Comparison of ENCODE assay signal across 18 mouse cellular contexts in genomic region chr3:107529182-107529581, GRCm38 (mm10). TPM values are rescaled to one million over a fixed set of nuclear protein-coding genes. Genes with fewer than 3 reads are reported as not detected.
DNase-seq lines count a peak whose midpoint lies in the region; ATAC-seq and TF ChIP-seq lines count a peak whose summit lies in the region.
"Had no signal": no experiment of that assay in that cellular context is flagged by ENCODE, and none has a peak within 500 bp of the region (broad histone marks: within the 10 kb centered on the region; RNA-seq: fewer than 3 reads in every experiment).

No protein-coding gene starts in this region.

- no peaks in the 10 kb centered on the region for H3K36me3 ChIP-seq in heart, embryonic 16.5 days (ENCODE audit: control insufficient read depth, insufficient read depth)
- H3K36me3 ChIP-seq in hindbrain, embryonic 13.5 days = no peaks in the 10 kb centered on the region
- no peaks in the 10 kb centered on the region for H3K36me3 ChIP-seq in midbrain, postnatal 0 days (ENCODE audit: insufficient read depth, low read length)
- H3K36me3 ChIP-seq: embryonic facial prominence, embryonic 12.5 days; stomach, embryonic 15.5 days had no signal

- no peak for DNase-seq in heart, adult 8-10 months (ENCODE audit: low spot score)
- DNase-seq in Patski (ENCODE audit: low read depth, low spot score) = no peak
- no peak for DNase-seq in midbrain, postnatal 0 days (ENCODE audit: low spot score)
- no peak for DNase-seq in urinary bladder, postnatal 36 days (ENCODE audit: low spot score in 2 of 2)
- no peak for DNase-seq in thymus, adult 18-20 months
- no peak for DNase-seq in left cerebral cortex, adult 18-20 months (ENCODE audit: low spot score in 2 of 2)
- DNase-seq: heart, postnatal 36 days; kidney, adult 18-20 months had no signal

- no peak overlapping the region for H3K9ac ChIP-seq in heart, embryonic 16.5 days (ENCODE audit: low read length)
- H3K9ac ChIP-seq in hindbrain, embryonic 13.5 days = 0 out of 2 replicates have a peak overlapping the region, but pooled peaks have one; percentile 63
- peak overlapping the region; percentile 5; the same call in 1 of the 2 replicates for H3K9ac ChIP-seq in midbrain, postnatal 0 days (replicated peaks; ENCODE audit: low read length, poor library complexity, severe bottlenecking)
- H3K9ac ChIP-seq: embryonic facial prominence, embryonic 12.5 days; stomach, embryonic 15.5 days had no signal

- H3K9me3 ChIP-seq in heart, embryonic 16.5 days (replicated peaks; ENCODE audit: control insufficient read depth, low read length) = no peaks in the 10 kb centered on the region
- H3K9me3 ChIP-seq in hindbrain, embryonic 13.5 days = no peaks in the 10 kb centered on the region
- H3K9me3 ChIP-seq in midbrain, postnatal 0 days (ENCODE audit: low read length) = no peaks in the 10 kb centered on the region
- H3K9me3 ChIP-seq: embryonic facial prominence, embryonic 12.5 days; stomach, embryonic 15.5 days had no signal

- POLR2A ChIA-PET in Patski (lab: Charles Lee) = interaction anchor here (1.0 kb wide), 1 partner anchor 21 kb away, joined by 9 read pairs; no protein-coding TSS in a partner anchor

- CTCF ChIA-PET in Patski (lab: Charles Lee) = no interaction called here

- H3K4me1 ChIP-seq in heart, embryonic 16.5 days (ENCODE audit: control insufficient read depth, insufficient read depth, low read length) = peaks cover 14% of the 10 kb centered on the region
- peaks cover 39% of the 10 kb centered on the region for H3K4me1 ChIP-seq in hindbrain, embryonic 13.5 days (replicated peaks)
- peaks cover 15% of the 10 kb centered on the region for H3K4me1 ChIP-seq in midbrain, postnatal 0 days (ENCODE audit: insufficient read depth, low read length)
- H3K4me1 ChIP-seq: stomach, embryonic 15.5 days had no signal

- no peak overlapping the region for H3K4me2 ChIP-seq in heart, embryonic 16.5 days (ENCODE audit: low read depth, low read length)
- no peak overlapping the region for H3K4me2 ChIP-seq in hindbrain, embryonic 13.5 days
- peak overlapping the region; percentile 45; the same call in 1 of the 2 replicates for H3K4me2 ChIP-seq in midbrain, postnatal 0 days (ENCODE audit: low read depth, low read length, poor library complexity, severe bottlenecking)
- H3K4me2 ChIP-seq: embryonic facial prominence, embryonic 12.5 days; liver, embryonic 11.5 days; stomach, embryonic 15.5 days had no signal

- in situ Hi-C loops in Patski (cut with MboI; ENCODE audit: low pct_unique_long_range_greater_than_20kb) = no loop called here

- peak overlapping the region; percentile 16; the same call in 1 of the 2 replicates for H3K27ac ChIP-seq in heart, embryonic 16.5 days (ENCODE audit: low read length)
- peak overlapping the region; percentile 95 for H3K27ac ChIP-seq in hindbrain, embryonic 13.5 days
- peak overlapping the region; percentile 94 for H3K27ac ChIP-seq in midbrain, postnatal 0 days (ENCODE audit: low read depth, low read length)
- H3K27ac ChIP-seq: embryonic facial prominence, embryonic 12.5 days; stomach, embryonic 15.5 days had no signal

- TF ChIP-seq CTCF in Patski (IDR thresholded peaks at IDR 0.05) = no peak
- TF ChIP-seq CTCF in midbrain, postnatal 0 days (IDR thresholded peaks at IDR 0.05) = no peak

- H3K27me3 ChIP-seq in heart, embryonic 16.5 days (ENCODE audit: control insufficient read depth, insufficient read depth, low read length) = no peaks in the 10 kb centered on the region
- H3K27me3 ChIP-seq in Patski = no peaks in the 10 kb centered on the region
- H3K27me3 ChIP-seq in hindbrain, embryonic 13.5 days = 0 out of 2 replicates have a peak, but pooled peaks cover 4% of the 10 kb centered on the region
- H3K27me3 ChIP-seq in midbrain, postnatal 0 days (ENCODE audit: insufficient read depth, low read length) = no peaks in the 10 kb centered on the region
- H3K27me3 ChIP-seq: embryonic facial prominence, embryonic 12.5 days; stomach, embryonic 15.5 days had no signal

- no peak overlapping the region for H3K4me3 ChIP-seq in heart, embryonic 16.5 days (ENCODE audit: low read length)
- no peak overlapping the region for H3K4me3 ChIP-seq in hindbrain, embryonic 13.5 days
- H3K4me3 ChIP-seq in midbrain, postnatal 0 days (ENCODE audit: low read depth, low read length) = no peak overlapping the region
- H3K4me3 ChIP-seq: embryonic facial prominence, embryonic 12.5 days; stomach, embryonic 15.5 days had no signal

- no peak for ATAC-seq in heart, embryonic 16.5 days (replicated peaks; ENCODE audit: extremely low read depth, insufficient read depth, low FRiP score)
- ATAC-seq in Patski = peak; percentile 27
- peak; percentile 44; the same call in 1 of the 2 replicates for ATAC-seq in hindbrain, embryonic 13.5 days (ENCODE audit: low FRiP score)
- peak; percentile 29 for ATAC-seq in midbrain, postnatal 0 days (ENCODE audit: low FRiP score)
- ATAC-seq: lung, postnatal 0 days had no signal

- 74% methylated on average over 5 of the region's 5 CpGs for WGBS in heart, embryonic 16.5 days
- 69% methylated on average over 5 of the region's 5 CpGs for WGBS in hindbrain, embryonic 13.5 days
- 57% methylated on average over 5 of the region's 5 CpGs for WGBS in midbrain, postnatal 0 days

RNA-seq across cellular contexts. Expression of gene Slc6a17, which starts 11.4 kb away (rescaled TPM):
- polyA plus RNA-seq in heart, embryonic 16.5 days (2015; fragmentation: Nextera tagmentation; extraction: Ambion mirVana) = 4.6 and 5.7 TPM in 2 replicates
- 1 to 10 TPM; 2.4 to 7.4 (median 4.8) TPM for total RNA-seq in heart, adult 8-10 months (2022)
- polyA plus RNA-seq in Patski (2021) = 25.5 TPM
- polyA plus RNA-seq in hindbrain, embryonic 13.5 days (2015; fragmentation: Nextera tagmentation; extraction: Ambion mirVana) = 10.0 and 10.6 TPM in 2 replicates
- 52.0 and 60.0 TPM in 2 replicates for total RNA-seq in midbrain, postnatal 0 days (2014; rRNA removed)
- polyA plus RNA-seq in midbrain, postnatal 0 days (2015; fragmentation: Nextera tagmentation; extraction: Ambion mirVana) = 17.5 and 22.2 TPM in 2 replicates
- 100 to 1,000 TPM; 388 to 416 TPM for total RNA-seq in left cerebral cortex, adult 18-20 months (2021)
- total RNA-seq: granulocyte monocyte progenitor cell, adult 5-6 weeks had no signal

RNA-seq across cellular contexts. Expression of gene Ubl4b, which starts 25.7 kb away (rescaled TPM):
- 0.11 TPM in 1 of 2 replicates, not detected in the other for polyA plus RNA-seq in heart, embryonic 16.5 days (2015; fragmentation: Nextera tagmentation; extraction: Ambion mirVana)
- not detected for total RNA-seq in heart, adult 8-10 months (2022)
- not detected for polyA plus RNA-seq in Patski (2021)
- not detected in 2 replicates for polyA plus RNA-seq in hindbrain, embryonic 13.5 days (2015; fragmentation: Nextera tagmentation; extraction: Ambion mirVana)
- not detected in 2 replicates for total RNA-seq in midbrain, postnatal 0 days (2014; rRNA removed)
- polyA plus RNA-seq in midbrain, postnatal 0 days (2015; fragmentation: Nextera tagmentation; extraction: Ambion mirVana) = not detected in 2 replicates
- total RNA-seq in left cerebral cortex, adult 18-20 months (2021) = not detected
- total RNA-seq: granulocyte monocyte progenitor cell, adult 5-6 weeks; heart, postnatal 36 days; left cerebral cortex, postnatal 10 days had no signal
- polyA plus RNA-seq: large intestine, adult 2 months; liver, embryonic 11.5 days; lung, postnatal 0 days; stomach, embryonic 15.5 days; urinary bladder, adult 2 months had no signal

Comparison
In these comparisons a context has a peak if more than half of its experiments do, and no peak if none do; other contexts are left out.
1. H3K27ac ChIP-seq: peak in every context shown above with its lines; median percentile 95 in hindbrain, embryonic 13.5 days; 94 in midbrain, postnatal 0 days; 16 in heart, embryonic 16.5 days.